Mouse (Mus musculus): ENCODE measurements around the gene Srbd1. TPM values are rescaled to one million over a fixed set of nuclear protein-coding genes. Genes with fewer than 3 reads are reported as not detected.

The Srbd1 gene
- polyA plus RNA-seq, 1 experiment from 2014 or later: 11.4 TPM

DNA sequence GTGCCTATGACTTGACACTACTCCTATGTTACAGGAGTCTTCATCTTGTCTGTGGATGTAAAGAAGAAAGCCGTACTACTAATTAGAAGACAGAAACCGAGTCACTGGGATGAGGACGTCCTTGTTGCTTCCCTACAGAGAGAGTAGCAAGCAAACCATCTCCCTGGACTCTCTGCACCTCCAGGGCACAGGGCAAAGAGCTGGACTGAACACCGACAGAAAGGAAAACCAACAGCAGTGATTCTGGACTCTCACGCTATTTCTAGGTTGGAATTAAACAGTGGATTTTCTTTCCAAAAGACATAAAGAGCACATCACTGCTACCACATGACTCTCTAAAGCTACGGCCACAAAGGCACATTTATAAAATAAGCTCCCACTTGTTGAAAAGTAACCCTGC, 110.3 kb downstream of the Srbd1 start:
- 87% methylated on average over 6 of the region's 6 CpGs for WGBS
- DNase-seq (ENCODE audit: low spot score, missing footprints): peak; percentile 72
- Histone ChIP-seq H3K9ac (ENCODE audit: low read length) (no peak overlapping the region), H3K36me3 (ENCODE audit: control insufficient read depth, insufficient read depth, low read length) (no peaks in the 10 kb centered on the region), H3K27me3 (ENCODE audit: control insufficient read depth, insufficient read depth, low read length) (no peaks in the 10 kb centered on the region), H3K4me3 (ENCODE audit: low read depth, low read length) (no peak overlapping the region), H3K27ac (ENCODE audit: low read depth, low read length) (no peak overlapping the region), H3K9me3 (ENCODE audit: control insufficient read depth, low read length) (no peaks in the 10 kb centered on the region), H3K4me2 (no peak overlapping the region), H3K4me1 (ENCODE audit: control insufficient read depth, insufficient read depth, low read length) (no peaks in the 10 kb centered on the region)
- ATAC-seq (ENCODE audit: low FRiP score): no peak

DNA sequence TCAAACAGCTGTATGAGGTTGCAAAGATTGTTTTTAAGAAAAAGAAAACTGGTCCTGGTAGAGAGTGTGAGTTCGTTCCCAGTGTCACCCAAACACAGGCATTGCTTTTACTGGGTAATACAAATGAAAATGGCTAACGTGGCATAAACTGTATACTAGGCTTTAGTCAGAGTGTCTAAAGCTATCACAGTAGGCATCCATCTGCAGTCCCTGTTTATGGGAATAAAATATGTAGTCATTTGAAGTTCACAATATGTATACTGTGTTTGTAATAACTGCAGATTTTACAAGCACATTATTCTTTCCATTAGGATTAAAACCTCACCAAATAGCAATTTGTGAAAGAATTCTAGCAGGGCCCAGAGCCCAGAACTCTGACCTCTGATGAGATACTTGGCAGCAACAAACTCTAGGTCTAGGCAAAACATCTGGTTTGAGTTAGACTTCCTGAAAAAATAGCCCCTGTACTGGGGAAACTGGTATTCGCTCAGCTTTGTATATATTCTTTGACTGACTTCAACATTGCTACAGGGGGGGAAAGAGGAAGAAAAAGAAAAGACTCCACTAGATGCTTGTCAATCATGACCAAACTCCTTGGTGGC, 112.8 kb downstream of the Srbd1 start:
- Histone ChIP-seq H3K27ac (ENCODE audit: low read depth, low read length) (no peak overlapping the region), H3K27me3 (ENCODE audit: control insufficient read depth, insufficient read depth, low read length) (no peaks in the 10 kb centered on the region), H3K4me2 (no peak overlapping the region), H3K4me3 (ENCODE audit: low read depth, low read length) (no peak overlapping the region), H3K9ac (ENCODE audit: low read length) (no peak overlapping the region), H3K4me1 (ENCODE audit: control insufficient read depth, insufficient read depth, low read length) (no peaks in the 10 kb centered on the region), H3K36me3 (ENCODE audit: control insufficient read depth, insufficient read depth, low read length) (no peaks in the 10 kb centered on the region), H3K9me3 (ENCODE audit: control insufficient read depth, low read length) (no peaks in the 10 kb centered on the region)
- ATAC-seq (ENCODE audit: low FRiP score): no peak
- WGBS: 79% methylated on average over 3 of the region's 3 CpGs
- DNase-seq (ENCODE audit: low spot score, missing footprints): no peak

DNA sequence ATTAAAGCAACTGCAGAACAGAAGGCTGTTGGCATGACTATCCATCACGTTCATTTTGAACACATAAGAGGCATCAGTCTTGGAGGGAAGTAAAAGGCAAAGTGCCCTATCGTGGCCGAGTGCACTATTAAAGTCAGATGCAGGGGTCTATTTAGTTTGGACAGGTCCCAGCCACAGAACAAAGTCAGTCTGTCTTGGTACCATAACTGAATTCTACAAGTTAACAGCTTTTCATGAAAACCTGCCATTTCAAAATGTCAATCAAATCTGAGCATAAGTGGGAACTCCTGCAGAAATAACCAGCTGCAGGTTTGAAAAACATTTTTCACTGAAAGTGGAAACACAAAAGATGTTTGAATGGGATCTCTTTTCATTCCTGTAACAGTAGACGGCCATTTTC, 115.0 kb downstream of the Srbd1 start:
- H3K4me1 ChIP-seq (ENCODE audit: control insufficient read depth, insufficient read depth, low read length): no peaks in the 10 kb centered on the region
- H3K4me3 ChIP-seq (ENCODE audit: low read depth, low read length): no peak overlapping the region
- WGBS: 82% methylated on average over 4 of the region's 4 CpGs
- DNase-seq (ENCODE audit: low spot score, missing footprints) (peak; percentile 83), ATAC-seq (ENCODE audit: low FRiP score) (no peak)
- no peak overlapping the region for H3K4me2 ChIP-seq
- H3K9ac ChIP-seq (ENCODE audit: low read length): no peak overlapping the region
- no peaks in the 10 kb centered on the region for H3K27me3 ChIP-seq (ENCODE audit: control insufficient read depth, insufficient read depth, low read length)
- H3K9me3 ChIP-seq (ENCODE audit: control insufficient read depth, low read length): no peaks in the 10 kb centered on the region
- H3K36me3 ChIP-seq (ENCODE audit: control insufficient read depth, insufficient read depth, low read length): no peaks in the 10 kb centered on the region
- no peak overlapping the region for H3K27ac ChIP-seq (ENCODE audit: low read depth, low read length)

DNA sequence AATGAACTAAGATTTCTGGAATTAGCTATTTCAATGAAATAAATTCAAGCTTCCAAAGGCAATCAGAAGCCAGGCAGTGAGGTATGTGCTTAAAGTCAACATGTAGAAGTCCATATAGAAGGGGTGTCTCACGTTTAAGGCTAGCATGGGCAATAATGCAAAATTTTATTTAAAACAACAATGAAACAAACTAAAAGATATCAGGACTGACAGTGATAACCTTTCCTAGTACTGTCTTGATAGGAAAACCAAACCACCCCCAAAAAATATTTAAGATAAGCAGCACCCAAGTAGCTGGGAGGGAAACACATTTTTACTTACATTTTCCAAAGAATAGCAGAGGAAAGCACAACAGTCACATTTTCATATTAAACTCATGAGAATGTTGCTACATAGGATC, 115.8 kb downstream of the Srbd1 start:
- H3K27me3 ChIP-seq (ENCODE audit: control insufficient read depth, insufficient read depth, low read length): no peaks in the 10 kb centered on the region
- no peak for ATAC-seq (ENCODE audit: low FRiP score)
- H3K9ac ChIP-seq (ENCODE audit: low read length): no peak overlapping the region
- H3K36me3 ChIP-seq (ENCODE audit: control insufficient read depth, insufficient read depth, low read length): no peaks in the 10 kb centered on the region
- no peaks in the 10 kb centered on the region for H3K4me1 ChIP-seq (ENCODE audit: control insufficient read depth, insufficient read depth, low read length)
- peak; percentile 60 for DNase-seq (ENCODE audit: low spot score, missing footprints)
- H3K27ac ChIP-seq (ENCODE audit: low read depth, low read length): no peak overlapping the region
- no peak overlapping the region for H3K4me3 ChIP-seq (ENCODE audit: low read depth, low read length)
- H3K9me3 ChIP-seq (ENCODE audit: control insufficient read depth, low read length): no peaks in the 10 kb centered on the region
- no peak overlapping the region for H3K4me2 ChIP-seq
- 91% methylated on average over 1 of the region's 1 CpGs for WGBS

DNA sequence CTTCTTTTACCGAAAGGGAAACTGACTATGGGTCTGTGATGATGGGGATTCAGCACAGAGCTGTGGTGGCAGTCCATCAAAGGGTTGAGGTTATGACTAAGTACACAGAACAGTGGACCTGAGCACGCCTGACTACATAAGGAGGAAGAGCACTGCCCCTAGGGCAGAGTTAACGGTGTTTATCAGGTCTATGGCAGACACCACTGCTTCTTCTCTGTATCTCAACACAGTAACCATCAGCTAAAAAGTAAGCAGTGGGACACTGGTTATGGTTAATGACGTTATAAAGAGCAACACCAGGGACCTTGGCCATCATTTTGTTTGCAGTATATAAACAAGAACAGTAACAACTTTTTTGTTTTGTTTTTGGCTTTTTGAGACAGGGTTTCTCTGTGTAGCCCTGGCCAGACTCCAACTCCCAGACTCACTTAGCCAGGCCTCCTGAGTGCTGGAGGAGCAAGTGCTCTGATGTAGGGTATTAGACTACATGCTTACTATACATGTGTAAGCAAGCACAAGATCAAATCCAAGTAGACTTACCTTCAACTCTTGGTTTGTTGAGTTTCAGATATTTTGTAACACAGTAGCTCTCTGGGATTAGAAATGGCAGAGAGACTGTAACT, 117.3 kb downstream of the Srbd1 start:
- 90% methylated on average over 4 of the region's 4 CpGs for WGBS
- no peak overlapping the region for H3K4me3 ChIP-seq (ENCODE audit: low read depth, low read length)
- H3K4me1 ChIP-seq (ENCODE audit: control insufficient read depth, insufficient read depth, low read length): no peaks in the 10 kb centered on the region
- DNase-seq (ENCODE audit: low spot score, missing footprints): no peak
- no peaks in the 10 kb centered on the region for H3K9me3 ChIP-seq (ENCODE audit: control insufficient read depth, low read length)
- H3K27me3 ChIP-seq (ENCODE audit: control insufficient read depth, insufficient read depth, low read length): no peaks in the 10 kb centered on the region
- no peak overlapping the region for H3K9ac ChIP-seq (ENCODE audit: low read length)
- H3K27ac ChIP-seq (ENCODE audit: low read depth, low read length): no peak overlapping the region
- H3K4me2 ChIP-seq: no peak overlapping the region
- H3K36me3 ChIP-seq (ENCODE audit: control insufficient read depth, insufficient read depth, low read length): no peaks in the 10 kb centered on the region
- ATAC-seq (ENCODE audit: low FRiP score): no peak

DNA sequence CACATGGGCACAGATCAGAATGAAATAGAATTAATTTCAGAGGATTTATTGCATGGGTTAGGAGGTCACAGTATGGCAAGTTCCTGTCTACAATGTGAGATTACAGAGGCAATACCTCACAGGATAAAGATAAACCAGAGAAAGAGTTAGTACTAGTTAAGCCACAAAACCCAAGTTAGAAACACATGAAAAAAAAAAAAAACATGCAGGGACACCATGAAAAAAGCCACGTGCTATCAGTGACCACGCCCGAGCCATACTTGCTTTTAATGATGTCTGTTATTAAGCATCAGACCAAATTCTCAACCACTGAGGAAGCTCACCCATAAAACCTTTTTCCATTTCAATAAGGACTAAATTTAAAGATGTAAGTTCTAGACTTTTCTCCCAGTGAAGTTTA, 120.4 kb downstream of the Srbd1 start:
- no peak for ATAC-seq (ENCODE audit: low FRiP score)

DNA sequence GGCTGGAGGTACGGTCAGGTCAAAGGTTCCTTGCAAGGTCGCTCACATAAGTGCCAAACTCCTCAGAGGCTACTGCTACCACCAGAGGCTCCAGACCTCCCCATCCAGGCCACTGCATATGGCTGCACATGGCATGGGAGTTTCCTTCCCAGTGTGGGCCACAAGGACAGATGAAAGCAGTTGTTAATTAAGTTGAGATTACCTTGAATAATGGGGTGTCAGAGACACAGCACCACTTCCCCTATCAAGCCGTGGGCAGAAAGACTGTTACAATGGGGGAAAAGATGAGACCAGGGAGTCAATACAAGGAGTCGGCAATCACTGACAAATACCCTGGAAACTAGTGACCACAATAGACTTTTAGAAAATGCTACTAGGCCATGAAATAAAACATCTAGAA, 122.6 kb downstream of the Srbd1 start:
- Histone ChIP-seq H3K27me3 (ENCODE audit: control insufficient read depth, insufficient read depth, low read length) (no peaks in the 10 kb centered on the region), H3K27ac (ENCODE audit: low read depth, low read length) (no peak overlapping the region), H3K9me3 (ENCODE audit: control insufficient read depth, low read length) (no peaks in the 10 kb centered on the region), H3K4me2 (no peak overlapping the region), H3K4me1 (ENCODE audit: control insufficient read depth, insufficient read depth, low read length) (no peaks in the 10 kb centered on the region), H3K36me3 (ENCODE audit: control insufficient read depth, insufficient read depth, low read length) (no peaks in the 10 kb centered on the region), H3K9ac (ENCODE audit: low read length) (no peak overlapping the region), H3K4me3 (ENCODE audit: low read depth, low read length) (no peak overlapping the region)
- DNase-seq (ENCODE audit: low spot score, missing footprints) (no peak), ATAC-seq (ENCODE audit: low FRiP score) (no peak)
- whole genome bisulfite sequencing: 64% methylated on average over 4 of the region's 4 CpGs

More for the DNA sequence above, 120.4 kb downstream of the Srbd1 start:
- no peaks in the 10 kb centered on the region for H3K27me3 ChIP-seq (ENCODE audit: control insufficient read depth, insufficient read depth, low read length)
- H3K4me2 ChIP-seq: no peak overlapping the region
- H3K27ac ChIP-seq (ENCODE audit: low read depth, low read length): no peak overlapping the region
- H3K4me3 ChIP-seq (ENCODE audit: low read depth, low read length): no peak overlapping the region
- DNase-seq (ENCODE audit: low spot score, missing footprints): no peak
- WGBS: 92% methylated on average over 3 of the region's 3 CpGs
- H3K9ac ChIP-seq (ENCODE audit: low read length): no peak overlapping the region
- no peaks in the 10 kb centered on the region for H3K36me3 ChIP-seq (ENCODE audit: control insufficient read depth, insufficient read depth, low read length)
- no peaks in the 10 kb centered on the region for H3K4me1 ChIP-seq (ENCODE audit: control insufficient read depth, insufficient read depth, low read length)
- no peaks in the 10 kb centered on the region for H3K9me3 ChIP-seq (ENCODE audit: control insufficient read depth, low read length)

DNA sequence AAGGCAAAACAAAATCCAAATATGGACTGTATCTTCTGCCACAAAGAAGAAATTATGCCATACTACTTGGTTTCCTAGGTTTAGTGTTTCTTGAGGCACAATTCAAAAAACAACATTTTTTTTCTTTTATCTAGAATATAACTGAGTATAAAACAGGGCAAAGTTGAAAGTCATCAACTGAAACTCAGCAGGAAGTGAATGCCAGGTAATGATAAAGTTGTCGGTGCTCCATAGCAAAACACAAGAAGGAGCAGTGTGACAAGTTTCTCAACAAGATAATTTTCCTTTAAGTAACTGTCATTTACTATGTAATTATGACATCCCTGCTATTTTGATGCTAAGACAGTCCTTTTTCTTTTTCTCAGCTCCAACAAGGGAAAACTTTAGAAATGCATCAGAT, 123.2 kb downstream of the Srbd1 start:
- WGBS: 90% methylated on average over 1 of the region's 1 CpGs
- no peak overlapping the region for H3K27ac ChIP-seq (ENCODE audit: low read depth, low read length)
- no peaks in the 10 kb centered on the region for H3K4me1 ChIP-seq (ENCODE audit: control insufficient read depth, insufficient read depth, low read length)
- no peak for ATAC-seq (ENCODE audit: low FRiP score)
- H3K4me3 ChIP-seq (ENCODE audit: low read depth, low read length): no peak overlapping the region
- H3K9me3 ChIP-seq (ENCODE audit: control insufficient read depth, low read length): no peaks in the 10 kb centered on the region
- no peak overlapping the region for H3K4me2 ChIP-seq
- H3K9ac ChIP-seq (ENCODE audit: low read length): no peak overlapping the region
- H3K27me3 ChIP-seq (ENCODE audit: control insufficient read depth, insufficient read depth, low read length): no peaks in the 10 kb centered on the region
- no peaks in the 10 kb centered on the region for H3K36me3 ChIP-seq (ENCODE audit: control insufficient read depth, insufficient read depth, low read length)
- DNase-seq (ENCODE audit: low spot score, missing footprints): no peak

DNA sequence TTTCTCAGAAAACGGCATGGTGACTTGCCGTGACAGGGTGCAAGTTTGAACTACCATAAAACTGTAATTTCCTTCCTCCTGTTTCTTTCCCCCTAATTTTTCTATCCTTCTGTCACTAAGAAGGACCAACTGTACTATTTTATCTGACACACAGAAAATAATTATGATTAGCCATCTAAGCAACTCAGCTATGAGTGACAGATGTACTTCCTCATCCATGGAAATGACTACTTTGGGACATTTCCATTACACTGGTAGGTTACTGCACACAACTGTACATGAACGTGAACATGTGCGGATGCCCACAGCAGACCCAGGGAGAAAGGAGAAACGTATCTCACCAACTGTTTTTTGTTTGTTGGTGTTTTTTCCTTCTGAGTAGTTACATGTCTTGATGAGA, 123.7 kb downstream of the Srbd1 start:
- H3K27ac ChIP-seq (ENCODE audit: low read depth, low read length): no peak overlapping the region
- DNase-seq (ENCODE audit: low spot score, missing footprints) (no peak), ATAC-seq (ENCODE audit: low FRiP score) (no peak)
- no peak overlapping the region for H3K4me2 ChIP-seq
- H3K4me3 ChIP-seq (ENCODE audit: low read depth, low read length): no peak overlapping the region
- no peak overlapping the region for H3K9ac ChIP-seq (ENCODE audit: low read length)
- no peaks in the 10 kb centered on the region for H3K36me3 ChIP-seq (ENCODE audit: control insufficient read depth, insufficient read depth, low read length)
- H3K27me3 ChIP-seq (ENCODE audit: control insufficient read depth, insufficient read depth, low read length): no peaks in the 10 kb centered on the region
- WGBS: 94% methylated on average over 5 of the region's 5 CpGs
- no peaks in the 10 kb centered on the region for H3K4me1 ChIP-seq (ENCODE audit: control insufficient read depth, insufficient read depth, low read length)
- no peaks in the 10 kb centered on the region for H3K9me3 ChIP-seq (ENCODE audit: control insufficient read depth, low read length)

All from midbrain, embryonic 11.5 days (tissue).